Mouse (Mus musculus) MEL (cell line): ENCODE data around the gene Satb1.

Experiments
- POLR2A ChIP-seq, 2 experiments: IDR thresholded peaks; 2 replicates each; pipeline ENCODE4 v1.6.1; 2011 to 2012; ENCODE audit warnings: low read length in 2 of 2, mild to moderate bottlenecking in 2 of 2, control low read depth in 1 of 2, improper control_type of control experiment in 1 of 2, low read depth in 1 of 2, moderate library complexity in 1 of 2; ENCODE audit not compliant: control insufficient read depth in 1 of 2, insufficient read depth in 1 of 2, poor library complexity in 1 of 2
- ZC3H11A ChIP-seq: IDR thresholded peaks from 2 replicates; pipeline ENCODE4 v1.6.1; 2012; ENCODE audit warnings: low read depth, mild to moderate bottlenecking, inconsistent platforms, low read length, improper control_type of control experiment

DNA sequence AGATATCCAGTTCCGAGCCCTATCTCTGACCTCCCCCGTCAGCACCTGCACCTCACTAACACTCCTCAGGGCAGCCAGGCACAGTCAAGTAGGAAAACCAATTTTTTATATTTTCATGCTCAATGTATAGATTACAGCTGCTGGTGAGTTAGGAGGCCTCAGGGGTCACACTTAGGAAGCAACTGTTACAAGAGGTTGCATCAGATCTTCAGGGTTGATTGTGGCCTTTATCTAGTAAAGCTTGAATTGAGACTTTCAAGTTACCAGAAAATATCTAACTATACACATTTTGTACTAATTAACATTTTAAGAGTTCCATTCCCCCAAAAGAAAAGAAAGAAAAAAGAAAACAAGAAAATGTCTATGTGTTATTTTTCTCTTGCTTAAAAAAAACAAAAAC is 47.0 kb downstream of the Satb1 start:
- TF ChIP-seq ZC3H11A (no peak), POLR2A (IDR thresholded peaks at IDR 0.05; ENCODE audit: control insufficient read depth in 1 of 2, insufficient read depth in 1 of 2, low read depth in 1 of 2, low read length in 2 of 2, poor library complexity in 1 of 2) (no peak)
